Mouse (Mus musculus): ENCODE results near the gene Trpm3.

DNA sequence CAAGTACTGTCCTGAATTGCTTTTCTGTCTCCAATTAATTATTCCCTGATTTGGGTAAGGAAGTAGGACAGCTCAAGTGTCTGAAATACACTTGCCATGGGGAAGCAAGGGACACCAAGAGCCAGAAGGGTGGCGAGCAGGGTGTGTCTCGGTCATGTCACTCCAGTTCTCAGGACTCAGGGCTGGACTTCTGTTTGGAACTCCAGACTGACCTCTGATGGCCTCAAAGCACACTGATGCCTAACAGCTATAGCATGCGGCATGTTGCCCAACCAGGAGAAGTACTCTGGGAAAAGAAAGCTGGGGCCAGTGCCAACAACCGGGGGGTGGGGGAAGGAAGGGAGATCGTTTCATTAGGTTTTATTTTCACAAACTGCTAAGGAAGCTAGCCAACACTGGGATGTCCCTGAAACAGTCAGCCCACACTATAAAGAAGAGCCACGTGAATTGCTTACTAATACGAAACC lies 791.6 kb downstream of the Trpm3 start:
- no peak for TF ChIP-seq CTCF (IDR thresholded peaks at IDR 0.05; ENCODE audit: borderline replicate concordance, insufficient read depth, low read depth, low read length)
- no peak for TF ChIP-seq POLR2A (IDR thresholded peaks at IDR 0.05; ENCODE audit: borderline replicate concordance, insufficient read depth, low read length)

Measured in cerebellum, adult 2 months (tissue).